Mouse (Mus musculus) 3T3-L1 (cell line): Measurements from ENCODE around the gene Inhbc.
"Not testable (repeated sequence)": the region's sequence is repeated elsewhere in the genome, so short reads cannot be mapped to it uniquely, and the experiment has no call there.

Experiments used
- DNase-seq: peaks from one replicate; pipeline ENCODE4 v3.0.0-alpha.2; 2015; ENCODE audit warnings: low read depth, low spot score

The Inhbc gene

DNA sequence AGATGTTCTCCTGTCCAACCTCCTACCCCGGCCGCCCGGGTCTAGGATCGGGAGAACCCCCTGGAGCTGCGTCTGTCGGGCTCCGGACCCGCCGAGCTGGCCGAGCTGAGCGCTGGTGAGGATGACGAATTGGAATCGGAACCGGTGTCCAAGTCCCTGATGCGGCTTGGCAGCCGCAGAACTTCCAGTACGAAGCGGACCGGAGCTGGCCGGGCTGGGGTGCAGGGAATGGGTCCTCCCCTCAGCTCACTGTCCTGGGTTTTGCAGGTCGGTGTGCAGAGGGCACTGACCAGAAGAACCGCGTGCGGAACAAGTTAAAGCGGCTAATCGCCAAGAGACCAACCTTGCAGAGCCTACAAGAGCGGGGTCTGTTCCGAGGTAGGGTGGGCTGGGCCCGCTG lies 43.4 kb downstream of the Inhbc start:
- no peak for DNase-seq

GRCm38 (mm10) chr10:127326017-127326801 lies 44.0 kb downstream of the Inhbc start:
- DNase-seq, result no peak

DNA sequence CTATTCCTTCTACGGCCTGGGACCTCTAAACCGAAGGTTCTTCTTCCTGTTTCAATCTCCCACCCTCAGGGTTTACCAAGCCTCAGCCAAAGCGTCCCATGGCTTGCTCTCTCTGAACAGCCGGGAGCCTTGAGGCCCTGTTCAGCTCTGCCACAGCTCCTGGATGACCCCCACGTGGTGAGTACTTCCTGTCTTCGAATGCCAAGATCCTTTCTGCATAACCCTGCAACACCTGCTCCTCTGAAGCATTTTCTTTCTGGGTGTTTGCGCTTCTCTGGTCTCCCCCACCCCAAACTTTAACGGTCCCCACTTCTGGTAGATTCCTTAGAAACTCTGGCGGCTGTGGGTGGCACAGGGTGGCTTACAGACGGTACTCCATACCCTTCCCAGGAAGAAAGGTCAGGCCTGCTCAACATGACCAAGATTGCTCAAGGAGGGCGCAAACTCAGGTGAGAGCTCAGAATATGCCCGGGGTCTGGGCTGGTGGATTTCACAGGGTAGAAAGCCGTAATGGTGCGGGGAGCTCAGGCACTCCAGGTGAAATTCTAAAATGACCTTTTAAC lies 44.7 kb downstream of the Inhbc start:
- no peak for DNase-seq

- peak; percentile 63 for DNase-seq
Observed at GRCm38 (mm10) chr10:127324495-127324894, 45.7 kb downstream of the Inhbc start.

DNA sequence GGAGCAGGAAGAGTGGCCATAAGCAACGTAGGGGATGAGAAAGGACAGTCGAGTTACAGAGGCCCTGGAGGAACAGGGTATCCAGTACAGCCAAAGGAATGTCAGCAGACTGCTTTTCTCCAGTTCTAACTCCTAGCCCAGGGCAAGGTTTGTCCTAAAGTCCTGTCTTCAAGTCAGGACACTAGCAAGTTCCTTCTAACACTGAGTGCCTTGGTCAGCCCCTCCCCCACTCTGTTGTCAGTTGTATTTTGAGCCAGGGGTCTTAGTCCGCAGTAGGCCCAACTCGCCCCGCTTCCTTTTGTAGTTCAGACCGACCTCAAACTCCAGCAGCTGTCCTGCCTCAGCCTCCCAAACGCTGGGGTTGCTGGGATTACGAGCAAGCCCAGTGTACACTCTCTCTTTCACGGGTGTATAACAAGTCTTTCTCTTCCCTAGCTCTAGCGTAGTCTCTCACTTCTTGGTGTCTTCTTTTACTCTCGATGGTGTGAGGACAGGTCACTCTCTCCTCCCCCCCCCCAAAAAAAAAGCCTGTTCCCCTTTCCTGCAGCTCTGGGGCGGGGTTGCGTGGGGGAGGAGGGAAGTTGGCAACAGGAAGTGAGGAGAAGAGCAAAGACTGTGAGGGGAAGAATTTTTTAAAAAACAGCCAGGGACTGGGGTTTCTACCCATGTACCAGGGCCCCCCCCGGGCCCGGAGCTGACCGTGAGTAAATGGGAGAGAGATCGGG lies 46.9 kb downstream of the Inhbc start:
- DNase-seq, result no peak

GRCm38 (mm10) chr10:127322669-127323068 lies 47.6 kb downstream of the Inhbc start:
- DNase-seq, result no peak

- DNase-seq, result no peak
Observed at GRCm38 (mm10) chr10:127322178-127322577, 48.1 kb downstream of the Inhbc start.

GRCm38 (mm10) chr10:127321621-127322020 lies 48.6 kb downstream of the Inhbc start, which contains the start of gene Arhgap9:
Gene Arhgap9, plus strand, starts transcription at chr10:127321964.
- no peak for DNase-seq

- DNase-seq, result no peak
Observed at GRCm38 (mm10) chr10:127319969-127320368, 50.3 kb downstream of the Inhbc start.

GRCm38 (mm10) chr10:127318009-127318408 lies 52.2 kb downstream of the Inhbc start:
- DNase-seq, result no peak

DNA sequence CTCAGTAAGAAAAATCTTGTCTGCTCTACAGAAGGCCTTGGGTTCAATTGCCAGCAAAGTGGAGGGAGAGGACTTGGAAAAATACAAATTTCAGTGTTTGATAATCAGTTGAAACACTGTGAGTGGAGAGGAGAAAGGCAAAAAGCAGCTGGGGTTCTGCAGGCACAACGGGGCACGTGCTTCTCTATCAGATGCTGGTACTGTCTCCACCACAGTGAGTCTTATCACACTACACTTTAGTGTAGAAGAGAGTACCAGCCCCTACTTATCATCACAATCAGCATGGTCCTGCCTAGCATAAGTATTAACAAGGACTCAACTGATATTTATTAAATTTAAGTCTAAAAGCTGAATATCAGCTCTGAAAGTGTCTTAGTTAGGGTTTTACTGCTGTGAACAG lies 53.0 kb downstream of the Inhbc start:
- no peak for DNase-seq

DNA sequence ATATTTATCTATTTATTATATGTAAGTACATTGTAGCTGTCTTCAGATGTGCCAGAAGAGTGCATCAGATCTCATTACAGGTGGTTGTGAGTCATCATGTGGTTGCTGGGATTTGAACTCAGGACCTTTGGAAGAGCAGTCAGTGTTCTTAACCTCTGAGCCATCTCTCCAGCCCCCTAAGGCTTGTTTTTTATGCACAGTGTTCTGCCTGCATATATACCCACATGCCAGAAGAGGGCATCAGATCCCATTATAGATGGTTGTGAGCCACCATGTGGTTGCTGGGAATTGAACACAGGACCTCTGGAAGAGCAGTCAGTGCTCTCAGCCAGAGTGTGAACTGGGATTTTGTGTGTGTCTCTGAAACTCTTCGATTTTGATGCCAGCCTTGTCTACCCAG lies 55.3 kb downstream of the Inhbc start:
- DNase-seq, result not testable (repeated sequence)

GRCm38 (mm10) chr10:127313516-127313915 lies 56.7 kb downstream of the Inhbc start:
- not testable (repeated sequence) for DNase-seq

DNA sequence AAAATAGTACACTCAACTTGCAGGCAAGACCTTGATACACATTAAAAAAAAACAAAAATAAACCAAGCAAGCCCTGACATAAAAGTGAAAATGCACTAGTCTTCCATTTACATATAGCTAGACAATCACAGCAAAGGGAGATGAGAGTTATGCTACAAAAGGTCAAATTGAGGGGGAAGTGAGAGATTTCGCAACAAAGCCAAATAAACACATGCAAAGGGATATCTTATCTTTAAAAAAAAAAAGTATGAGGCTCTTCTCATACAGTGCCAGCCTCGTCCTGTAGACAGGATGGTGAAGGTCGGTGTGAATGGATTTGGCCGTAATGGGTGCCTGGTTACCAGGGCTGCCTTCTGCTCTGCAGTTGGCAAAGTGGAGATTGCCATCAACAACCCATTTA lies 57.4 kb downstream of the Inhbc start:
- no peak for DNase-seq

GRCm38 (mm10) chr10:127312356-127312676 lies 57.9 kb downstream of the Inhbc start:
- peak; percentile 94 for DNase-seq

DNA sequence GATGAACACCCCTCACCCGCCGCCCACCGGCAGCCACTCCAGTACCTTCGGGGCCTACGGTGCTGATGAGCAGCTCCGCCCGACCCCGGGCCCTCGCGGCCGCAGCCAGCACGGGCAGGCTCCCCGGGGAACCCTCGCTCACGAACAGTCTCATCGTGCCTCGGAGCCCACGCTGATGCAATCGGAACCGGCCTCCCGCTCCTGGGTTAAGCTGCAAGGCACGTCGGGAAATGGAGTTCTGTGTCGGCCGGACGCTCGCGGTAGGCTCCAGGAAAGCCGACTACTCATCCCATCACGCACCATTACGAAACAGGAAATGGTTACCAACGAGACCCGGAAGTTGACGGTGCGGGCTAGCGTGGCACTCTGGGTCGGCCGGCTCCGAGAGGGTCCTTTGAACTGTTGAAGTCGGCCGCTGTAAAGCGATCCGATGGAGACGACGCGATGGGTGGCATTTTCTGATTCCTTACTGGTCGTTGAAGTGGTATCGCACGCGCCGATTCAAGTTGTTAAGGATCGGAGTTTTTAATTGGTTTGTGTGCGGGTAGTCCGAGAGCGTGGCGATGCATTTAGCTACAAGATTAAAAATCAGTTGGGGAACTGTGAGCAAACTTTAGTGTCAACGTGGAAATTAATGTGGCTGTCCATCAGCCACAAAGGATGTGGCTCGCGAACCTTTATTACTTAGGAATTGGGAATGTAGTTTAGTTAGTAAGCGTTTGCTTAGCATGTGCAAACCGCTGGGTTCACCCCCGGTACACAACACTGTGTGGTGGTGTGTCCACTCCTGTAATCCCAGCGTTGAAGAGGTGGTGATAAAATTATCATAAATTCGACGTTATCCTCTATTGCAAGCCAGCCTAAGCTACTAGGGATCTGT lies 58.5 kb downstream of the Inhbc start, which contains the start of gene Mars:
TSS of gene Mars (minus strand) at position 311 of the 880 bp plus-strand sequence.
- DNase-seq, result peak; percentile 98

GRCm38 (mm10) chr10:127310523-127311475 lies 59.4 kb downstream of the Inhbc start:
- DNase-seq, result peak; percentile 90

GRCm38 (mm10) chr10:127309167-127309566 lies 61.1 kb downstream of the Inhbc start:
- not testable (repeated sequence) for DNase-seq
